Mouse (Mus musculus) ES-Bruce4 (cell line): ENCODE results near the gene Hmgcl. TPM values are rescaled to one million over a fixed set of nuclear protein-coding genes. Genes with fewer than 3 reads are reported as not detected.
A peak's percentile ranks its signal among the peaks of the same experiment; 100 is the strongest.

Experiments used
- H3K27ac ChIP-seq: 2 replicates; pipeline ENCODE4 v1.5.1; 2012; ENCODE audit warnings: low read length, inconsistent platforms; ENCODE audit not compliant: insufficient read depth
- H3K27me3 ChIP-seq: 2 replicates; pipeline ENCODE4 v1.6.1; 2012; ENCODE audit warnings: mild to moderate bottlenecking, low read length, inconsistent platforms; ENCODE audit not compliant: control insufficient read depth, poor library complexity, insufficient read depth, severe bottlenecking
- H3K36me3 ChIP-seq: 2 replicates; pipeline ENCODE4 v1.6.1; 2012; ENCODE audit warnings: inconsistent platforms, mild to moderate bottlenecking, low read length, moderate library complexity; ENCODE audit not compliant: control insufficient read depth, poor library complexity, insufficient read depth, severe bottlenecking
- H3K4me1 ChIP-seq: one replicate; pipeline ENCODE4 v1.8.1; 2011; ENCODE audit warnings: low read length; ENCODE audit not compliant: control insufficient read depth, insufficient read depth
- H3K4me3 ChIP-seq: 2 replicates; pipeline ENCODE4 v1.5.1; 2011; ENCODE audit warnings: low read depth, mild to moderate bottlenecking, low read length
- H3K9ac ChIP-seq: 2 replicates; pipeline ENCODE4 v1.6.1; 2012; ENCODE audit warnings: low read depth, mild to moderate bottlenecking, inconsistent platforms; ENCODE audit not compliant: poor library complexity, severe bottlenecking
- H3K9me3 ChIP-seq: replicated peaks from 2 replicates; pipeline ENCODE4 v1.6.1; 2012; ENCODE audit warnings: mild to moderate bottlenecking, low read length, inconsistent platforms; ENCODE audit not compliant: control insufficient read depth, poor library complexity, insufficient read depth, severe bottlenecking
- CTCF ChIP-seq: IDR thresholded peaks from one replicate; pipeline ENCODE4 v1.8.1; 2011; ENCODE audit warnings: low read depth, low read length
- EP300 ChIP-seq: IDR thresholded peaks from 2 replicates; pipeline ENCODE4 v1.6.1; 2011; ENCODE audit warnings: low read depth, low read length; ENCODE audit not compliant: insufficient read depth
- POLR2A ChIP-seq: IDR thresholded peaks from one replicate; pipeline ENCODE4 v1.8.1; 2011; ENCODE audit warnings: low read length; ENCODE audit not compliant: insufficient read depth
- polyA plus RNA-seq: library from polyadenylated mRNA; stranded (reverse); fragments of >200 nt; gene quantifications from 2 replicates; pipeline ENCODE4 v1.2.4, GENCODE M21; 2011; ENCODE audit warnings: low read depth; ENCODE audit not compliant: missing spikeins, insufficient read depth, insufficient read length

Hmgcl gene
- polyA plus RNA-seq, 1 experiment, result 18.3 TPM

GRCm38 (mm10) chr4:135942193-135942592 lies 4.1 kb upstream of the Hmgcl start:
- Histone ChIP-seq H3K27ac (no peak overlapping the region), H3K36me3 (no peaks in the 10 kb centered on the region), H3K9ac (no peak overlapping the region), H3K9me3 (no peaks in the 10 kb centered on the region), H3K27me3 (no peaks in the 10 kb centered on the region), H3K4me3 (no peak overlapping the region), H3K4me1 (peaks cover 3% of the 10 kb centered on the region)
- no peak for TF ChIP-seq POLR2A
- no peak for TF ChIP-seq EP300
- TF ChIP-seq CTCF, result no peak

DNA sequence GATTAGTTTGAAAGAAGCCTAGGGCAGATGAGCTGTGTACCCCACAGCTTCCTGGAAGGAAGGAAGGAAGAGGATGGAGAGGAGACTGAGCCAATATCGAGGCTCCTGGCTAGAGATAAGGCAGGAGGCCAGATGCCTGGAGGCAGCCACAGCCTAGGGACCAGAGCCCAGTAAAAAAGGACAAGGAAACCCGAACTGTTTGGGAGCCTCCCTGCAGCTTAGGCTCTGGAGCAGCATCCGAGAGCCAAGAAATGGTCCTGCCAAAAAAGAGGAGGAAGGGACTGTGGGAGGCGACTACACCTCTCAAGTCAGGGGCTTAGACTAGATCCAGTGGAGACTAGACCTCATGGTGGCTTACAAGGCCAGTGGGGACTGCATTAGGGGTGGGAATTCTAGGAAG lies 2.9 kb upstream of the Hmgcl start:
- no peaks in the 10 kb centered on the region for H3K27me3 ChIP-seq
- no peak overlapping the region for H3K27ac ChIP-seq
- TF ChIP-seq CTCF, result no peak
- TF ChIP-seq POLR2A, result no peak
- no peak for TF ChIP-seq EP300
- H3K4me3 ChIP-seq, result no peak overlapping the region
- H3K9ac ChIP-seq, result no peak overlapping the region
- H3K36me3 ChIP-seq, result no peaks in the 10 kb centered on the region
- H3K4me1 ChIP-seq, result peaks cover 3% of the 10 kb centered on the region
- no peaks in the 10 kb centered on the region for H3K9me3 ChIP-seq

- Histone ChIP-seq H3K27ac (peak overlapping the region; percentile 6; the same call in 1 of the 2 replicates), H3K36me3 (no peaks in the 10 kb centered on the region), H3K4me1 (peaks cover 1% of the 10 kb centered on the region), H3K9me3 (no peaks in the 10 kb centered on the region), H3K27me3 (no peaks in the 10 kb centered on the region), H3K9ac (peak overlapping the region; percentile 15; the same call in 1 of the 2 replicates), H3K4me3 (peak overlapping the region; percentile 29)
- TF ChIP-seq EP300 (no peak), POLR2A (no peak), CTCF (no peak)
Measured at GRCm38 (mm10) chr4:135945706-135946105, 542 bp upstream of the Hmgcl start.

DNA sequence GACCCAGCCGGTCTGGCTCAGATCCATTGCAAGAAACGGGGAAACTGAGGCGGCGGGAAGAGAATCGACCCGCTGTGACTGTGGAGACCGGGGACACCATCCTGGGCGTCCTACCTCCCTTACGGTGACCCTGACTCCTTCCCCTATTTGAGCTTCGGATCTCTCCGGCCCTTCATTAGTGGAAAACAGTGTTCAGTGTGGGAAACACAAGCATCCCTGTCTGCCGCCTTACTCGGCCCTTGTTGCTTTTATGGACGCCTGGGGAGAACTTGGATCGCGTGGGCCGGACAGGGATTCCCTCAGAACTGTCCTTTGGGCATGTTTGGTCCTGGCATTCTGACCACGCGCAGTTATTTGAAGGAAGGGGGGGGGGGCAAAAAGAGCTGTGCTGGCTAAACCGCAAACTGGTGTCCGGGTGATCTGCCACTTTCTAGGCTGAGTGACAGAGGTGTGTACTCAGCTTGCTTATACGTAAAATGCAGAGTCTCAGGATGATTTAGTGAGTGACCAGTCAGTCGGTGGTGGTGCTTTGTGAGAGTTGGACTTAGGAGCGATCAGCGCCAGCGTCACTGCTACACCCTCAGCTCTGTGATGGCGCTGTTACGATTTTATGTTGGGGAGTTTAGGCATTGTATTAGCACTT lies 532 bp downstream of the Hmgcl start:
- TF ChIP-seq POLR2A, result no peak
- no peak for TF ChIP-seq EP300
- Histone ChIP-seq H3K36me3 (no peaks in the 10 kb centered on the region), H3K27me3 (no peaks in the 10 kb centered on the region), H3K9me3 (no peaks in the 10 kb centered on the region), H3K27ac (no peak overlapping the region), H3K9ac (peak overlapping the region; percentile 67), H3K4me3 (peak overlapping the region; percentile 59), H3K4me1 (peaks cover 1% of the 10 kb centered on the region)

GRCm38 (mm10) chr4:135948142-135948541 lies 1.9 kb downstream of the Hmgcl start:
- Histone ChIP-seq H3K27me3 (no peaks in the 10 kb centered on the region), H3K9ac (no peak overlapping the region)

GRCm38 (mm10) chr4:135949475-135949874 lies 3.2 kb downstream of the Hmgcl start:
- no peak overlapping the region for H3K27ac ChIP-seq
- no peaks in the 10 kb centered on the region for H3K27me3 ChIP-seq
- H3K9me3 ChIP-seq, result no peaks in the 10 kb centered on the region
- TF ChIP-seq EP300, result no peak
- no peak for TF ChIP-seq CTCF
- no peak for TF ChIP-seq POLR2A
- no peaks in the 10 kb centered on the region for H3K36me3 ChIP-seq
- H3K9ac ChIP-seq, result no peak overlapping the region
- no peak overlapping the region for H3K4me3 ChIP-seq
- peaks cover 1% of the 10 kb centered on the region for H3K4me1 ChIP-seq

More at GRCm38 (mm10) chr4:135948142-135948541, 1.9 kb downstream of the Hmgcl start:
- Histone ChIP-seq H3K36me3 (no peaks in the 10 kb centered on the region), H3K4me1 (peaks cover 1% of the 10 kb centered on the region), H3K27ac (no peak overlapping the region), H3K9me3 (no peaks in the 10 kb centered on the region), H3K4me3 (no peak overlapping the region)
- TF ChIP-seq EP300, result no peak
- TF ChIP-seq POLR2A, result no peak
- no peak for TF ChIP-seq CTCF
